Mouse (Mus musculus) megakaryocyte-erythroid progenitor cell, adult 5-6 weeks (primary cell): ENCODE measurements around the gene Arhgap9. TPM values are rescaled to one million over a fixed set of nuclear protein-coding genes. Genes with fewer than 3 reads are reported as not detected.
A peak's percentile ranks its signal among the peaks of the same experiment; 100 is the strongest.

Source experiments
- ATAC-seq: replicated peaks from 2 replicates; pipeline ENCODE4 v1.8.0; 2016; ENCODE audit warnings: mild to moderate bottlenecking, inconsistent platforms; ENCODE audit not compliant: severe bottlenecking, poor library complexity, low FRiP score, low TSS enrichment
- total RNA-seq, 2 experiments: library from RNA; stranded (forward) in 1 of 2; stranded (reverse) in 1 of 2; fragments of 200-1000, 215-1000 nt in 1 of 2; fragments of >200 nt in 1 of 2; fragmentation: Nextera tagmentation in 1 of 2; gene quantifications; 2 replicates each; pipeline ENCODE4 v1.2.3; 2014 to 2017

Gene Arhgap9
- total RNA-seq (2014; fragmentation: Nextera tagmentation) (20.9 and 31.7 TPM in 2 replicates), total RNA-seq (2017) (10.5 and 10.8 TPM in 2 replicates)

DNA sequence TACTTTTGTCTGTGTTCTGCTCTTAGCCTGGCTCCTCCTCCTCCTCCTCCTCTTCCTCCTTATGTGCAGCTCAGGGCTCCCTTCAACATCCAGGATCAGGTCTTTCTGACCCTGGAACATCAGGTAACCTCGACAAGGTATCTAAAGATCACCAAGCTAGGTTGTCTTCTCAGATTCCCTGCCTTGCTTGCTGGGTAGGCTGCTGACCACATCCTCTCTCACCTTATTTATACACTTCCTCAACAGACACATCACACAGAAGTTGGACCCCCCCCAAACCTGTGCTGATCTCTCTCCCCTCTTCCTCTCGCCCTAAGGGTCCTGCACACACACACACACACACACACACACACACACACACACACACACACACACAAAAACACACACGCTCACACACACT, at the start of gene Arhgap9:
Gene Arhgap9, plus strand, starts transcription at position 344 of the 400 bp plus-strand sequence.
- ATAC-seq = no peak

DNA sequence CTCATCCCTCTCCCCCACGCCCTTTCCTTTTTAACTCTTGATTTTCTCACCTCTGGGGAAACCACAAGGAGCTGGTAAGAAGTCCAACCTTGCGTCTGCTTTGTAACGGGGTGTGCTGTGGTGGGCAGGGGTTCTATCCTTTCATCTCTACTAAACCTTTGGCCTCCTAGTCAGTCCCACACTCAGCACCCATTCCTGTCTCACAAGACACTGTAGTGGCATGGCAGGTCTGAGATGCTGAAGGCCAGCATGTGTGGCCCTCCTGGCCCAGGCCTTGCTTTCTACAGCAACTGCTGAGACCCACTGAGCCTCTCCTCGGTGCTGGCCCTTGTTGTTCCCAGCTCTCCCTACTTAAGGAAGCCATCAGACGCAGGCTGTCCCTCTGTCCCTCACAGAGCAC, 49.4 kb upstream of the Arhgap9 start:
- ATAC-seq = no peak

DNA sequence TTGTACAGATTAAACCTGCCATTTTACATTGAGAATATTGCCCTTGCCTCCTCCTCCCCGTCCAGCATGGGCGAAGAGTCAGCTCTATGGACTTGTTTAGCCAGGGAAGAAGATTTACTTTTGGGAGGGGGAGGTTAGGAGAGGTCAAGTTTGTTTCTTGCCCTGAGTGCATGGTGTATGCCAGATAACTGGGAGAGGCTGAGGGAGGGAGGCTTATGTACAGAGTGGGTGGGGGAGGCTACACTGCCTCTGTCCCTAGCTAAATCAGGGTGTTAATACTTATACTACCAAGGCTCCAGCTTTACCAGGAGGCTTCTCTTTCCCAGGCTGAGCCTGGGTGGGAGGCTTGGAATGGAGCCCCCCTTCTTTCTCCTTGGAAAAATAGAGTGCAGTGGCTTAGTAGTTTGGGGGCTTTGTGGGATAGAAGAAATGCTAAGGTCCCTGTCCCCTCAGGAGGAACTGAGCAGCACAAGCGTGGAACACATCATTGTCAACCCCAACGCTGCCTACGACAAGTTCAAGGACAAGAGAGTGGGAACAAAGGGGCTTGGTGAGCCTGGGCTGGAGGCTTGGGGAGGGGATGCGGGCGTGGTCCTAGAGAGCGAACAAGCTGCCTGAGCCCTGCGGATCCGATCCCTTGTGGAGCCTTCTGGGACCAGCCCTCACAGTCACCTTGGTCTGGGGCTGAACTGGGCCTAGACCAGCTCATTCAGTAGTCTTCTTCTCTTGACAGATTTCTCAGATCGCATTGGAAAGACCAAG, 47.3 kb upstream of the Arhgap9 start:
- ATAC-seq = no peak

DNA sequence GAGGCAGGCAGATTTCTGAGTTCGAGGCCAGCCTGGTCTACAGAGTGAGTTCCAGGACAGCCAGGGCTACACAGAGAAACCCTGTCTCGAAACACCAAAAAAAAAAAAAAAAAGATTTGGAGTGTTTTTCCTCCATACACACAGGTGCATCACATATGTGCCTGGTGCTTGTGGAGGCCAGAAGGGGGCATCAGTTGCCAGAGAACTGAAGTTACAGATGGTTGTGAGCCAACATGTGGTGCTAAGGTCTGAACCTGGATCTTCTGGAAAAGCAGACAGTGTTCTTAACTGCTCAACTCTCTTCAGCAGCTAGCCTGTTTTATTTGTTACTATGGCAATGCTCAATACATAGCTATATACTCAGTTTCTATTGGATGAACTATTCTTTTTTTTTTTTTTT, 42.0 kb upstream of the Arhgap9 start:
- no peak for ATAC-seq

DNA sequence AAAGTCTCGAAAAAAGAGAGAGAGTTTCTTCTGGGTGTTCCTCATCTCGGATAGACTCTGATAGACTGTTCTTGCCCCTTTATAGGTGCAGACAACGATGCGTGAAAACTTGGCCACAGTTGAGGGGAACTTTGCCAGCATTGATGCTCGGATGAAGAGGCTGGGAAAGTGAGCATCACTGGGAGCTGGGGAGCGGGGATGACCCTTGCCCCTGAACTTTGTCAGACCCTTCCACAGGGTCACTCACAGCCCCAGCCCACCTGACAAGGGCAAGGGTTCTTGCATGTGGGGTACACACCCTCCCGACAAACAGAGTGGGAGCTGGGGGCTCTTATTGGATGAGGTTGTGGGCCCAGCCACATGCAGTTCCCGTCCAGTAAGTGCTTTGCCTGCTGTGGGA, 40.4 kb upstream of the Arhgap9 start:
- ATAC-seq = no peak

- no peak for ATAC-seq
Measured at GRCm38 (mm10) chr10:127282620-127283215, 39.0 kb upstream of the Arhgap9 start.

GRCm38 (mm10) chr10:127284105-127284622, 37.6 kb upstream of the Arhgap9 start:
- ATAC-seq = no peak

- ATAC-seq = no peak
Measured at GRCm38 (mm10) chr10:127284724-127285500, 36.9 kb upstream of the Arhgap9 start.

GRCm38 (mm10) chr10:127285644-127286043, 36.1 kb upstream of the Arhgap9 start:
- ATAC-seq = no peak

GRCm38 (mm10) chr10:127286194-127286593, 35.6 kb upstream of the Arhgap9 start:
- ATAC-seq = no peak

GRCm38 (mm10) chr10:127286730-127287129, 35.0 kb upstream of the Arhgap9 start:
- ATAC-seq = no peak

GRCm38 (mm10) chr10:127287271-127287935, 34.4 kb upstream of the Arhgap9 start:
- no peak for ATAC-seq

GRCm38 (mm10) chr10:127287936-127288293, 33.8 kb upstream of the Arhgap9 start:
- ATAC-seq = no peak

DNA sequence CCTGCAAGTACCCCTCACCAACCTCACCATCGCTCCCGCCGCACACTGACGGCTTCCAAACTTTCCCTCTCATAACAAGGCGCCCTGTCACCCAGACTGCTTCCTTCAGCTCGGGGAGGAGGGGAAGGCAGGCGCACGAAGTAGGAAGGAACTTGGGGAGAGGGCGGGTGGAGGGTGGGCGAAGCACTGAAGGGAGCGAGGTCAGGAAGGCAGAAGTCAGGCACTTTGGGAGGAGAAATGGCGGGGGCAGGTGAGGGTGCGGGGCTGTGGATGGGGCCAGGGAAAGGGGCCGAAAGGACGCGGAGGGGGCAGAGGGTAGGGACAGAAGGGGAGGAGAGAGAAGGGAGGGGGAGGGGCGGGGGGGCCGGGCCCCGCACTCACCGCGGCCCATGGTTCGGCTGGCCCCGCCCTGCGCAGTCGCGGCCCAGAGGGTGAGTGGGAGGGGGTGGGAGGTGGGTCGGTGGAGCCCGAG, 33.4 kb upstream of the Arhgap9 start:
- ATAC-seq = no peak

GRCm38 (mm10) chr10:127288800-127289572, 32.8 kb upstream of the Arhgap9 start, which contains the start of gene Mbd6:
TSS of gene Mbd6 (minus strand) at chr10:127289018.
- peak; percentile 26 for ATAC-seq

- peak; percentile 36 for ATAC-seq
Measured at GRCm38 (mm10) chr10:127289573-127290191, 32.1 kb upstream of the Arhgap9 start.

- peak; percentile 69 for ATAC-seq
Measured at GRCm38 (mm10) chr10:127290307-127290929, 31.3 kb upstream of the Arhgap9 start.
